Mouse (Mus musculus): Measurements from ENCODE around the gene Oxgr1. TPM values are rescaled to one million over a fixed set of nuclear protein-coding genes. Genes with fewer than 3 reads are reported as not detected.

Gene Oxgr1
- polyA plus RNA-seq (2014; fragmentation: Nextera tagmentation; extraction: Ambion mirVana), result not detected in 2 replicates

DNA sequence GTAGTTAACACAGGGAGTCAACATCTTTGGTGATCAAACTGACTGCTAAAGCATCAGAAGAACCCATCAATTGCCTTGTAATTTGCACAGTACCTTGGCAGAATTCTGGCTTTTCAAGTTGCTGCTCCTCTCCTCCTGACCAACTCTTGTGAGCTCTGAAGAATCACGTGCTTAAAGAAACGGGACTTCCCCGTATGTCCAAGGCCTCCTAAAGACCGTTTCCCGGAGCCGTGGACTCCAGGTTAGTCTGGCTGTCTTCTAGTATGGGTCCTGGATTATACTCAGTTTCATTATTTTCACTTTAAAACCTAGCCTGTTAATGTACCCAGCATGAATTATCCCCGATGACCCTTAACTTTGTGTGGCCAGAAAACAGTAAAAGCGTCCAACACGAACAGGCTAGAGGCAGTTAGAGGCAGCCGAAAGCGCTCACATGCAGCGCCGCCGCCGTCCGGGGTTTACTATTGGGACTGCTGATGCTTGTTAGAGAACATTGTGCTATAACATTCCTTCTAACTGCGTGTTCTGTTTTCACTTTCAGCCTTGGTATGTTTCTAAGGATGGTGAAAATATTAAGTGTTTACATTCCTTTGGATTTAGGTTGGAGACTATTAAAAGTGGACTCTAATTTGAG, at the start of gene Oxgr1:
Gene Oxgr1, minus strand, starts transcription at position 249 of the 634 bp plus-strand sequence.
- WGBS, result 94% methylated on average over 17 of the region's 17 CpGs
- DNase-seq (ENCODE audit: low spot score), result no peak
- Histone ChIP-seq H3K9ac (no peak within 1 kb of the TSS), H3K27me3 (ENCODE audit: control insufficient read depth, insufficient read depth, low read length) (no peaks in the 10 kb centered on the region), H3K27ac (no peak within 1 kb of the TSS), H3K9me3 (ENCODE audit: control insufficient read depth, low read length) (no peaks in the 10 kb centered on the region), H3K4me1 (replicated peaks; ENCODE audit: control insufficient read depth, insufficient read depth, low read length) (no peaks in the 10 kb centered on the region), H3K4me3 (replicated peaks; ENCODE audit: low read length) (no peak within 1 kb of the TSS), H3K36me3 (replicated peaks; ENCODE audit: control insufficient read depth, insufficient read depth) (no peaks in the 10 kb centered on the region), H3K4me2 (replicated peaks) (no peak within 1 kb of the TSS)
- ATAC-seq (ENCODE audit: low FRiP score), result no peak

DNA sequence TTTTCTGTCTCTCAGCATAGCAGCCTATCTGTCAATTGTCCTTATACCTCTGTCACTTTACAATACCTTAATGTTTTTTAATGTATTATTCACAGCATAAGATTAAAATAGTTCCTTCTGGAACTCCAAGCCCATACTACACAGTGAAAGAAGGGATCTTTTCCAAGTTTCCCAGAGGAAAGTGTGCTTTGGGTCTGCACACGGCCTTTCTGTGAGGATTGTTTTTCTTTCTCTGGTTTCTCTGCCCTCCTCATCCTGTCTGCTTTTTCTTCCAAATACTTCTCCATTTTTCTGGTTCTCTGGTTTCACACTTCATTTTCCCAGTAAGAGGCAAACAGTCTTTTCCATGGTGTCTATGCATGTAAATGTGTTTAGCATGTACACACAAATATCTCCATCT, 48.2 kb upstream of the Oxgr1 start:
- no peak overlapping the region for H3K27ac ChIP-seq
- ATAC-seq (ENCODE audit: low FRiP score), result no peak
- no peaks in the 10 kb centered on the region for H3K27me3 ChIP-seq (ENCODE audit: control insufficient read depth, insufficient read depth, low read length)
- DNase-seq (ENCODE audit: low spot score), result no peak
- H3K4me2 ChIP-seq (replicated peaks), result no peak overlapping the region
- no peaks in the 10 kb centered on the region; the same call in 1 of the 2 replicates for H3K4me1 ChIP-seq (replicated peaks; ENCODE audit: control insufficient read depth, insufficient read depth, low read length)
- H3K36me3 ChIP-seq (replicated peaks; ENCODE audit: control insufficient read depth, insufficient read depth), result no peaks in the 10 kb centered on the region
- H3K9me3 ChIP-seq (ENCODE audit: control insufficient read depth, low read length), result no peaks in the 10 kb centered on the region
- no peak overlapping the region for H3K4me3 ChIP-seq (replicated peaks; ENCODE audit: low read length)
- no peak overlapping the region for H3K9ac ChIP-seq
- 70% methylated on average over 1 of the region's 1 CpGs for WGBS

DNA sequence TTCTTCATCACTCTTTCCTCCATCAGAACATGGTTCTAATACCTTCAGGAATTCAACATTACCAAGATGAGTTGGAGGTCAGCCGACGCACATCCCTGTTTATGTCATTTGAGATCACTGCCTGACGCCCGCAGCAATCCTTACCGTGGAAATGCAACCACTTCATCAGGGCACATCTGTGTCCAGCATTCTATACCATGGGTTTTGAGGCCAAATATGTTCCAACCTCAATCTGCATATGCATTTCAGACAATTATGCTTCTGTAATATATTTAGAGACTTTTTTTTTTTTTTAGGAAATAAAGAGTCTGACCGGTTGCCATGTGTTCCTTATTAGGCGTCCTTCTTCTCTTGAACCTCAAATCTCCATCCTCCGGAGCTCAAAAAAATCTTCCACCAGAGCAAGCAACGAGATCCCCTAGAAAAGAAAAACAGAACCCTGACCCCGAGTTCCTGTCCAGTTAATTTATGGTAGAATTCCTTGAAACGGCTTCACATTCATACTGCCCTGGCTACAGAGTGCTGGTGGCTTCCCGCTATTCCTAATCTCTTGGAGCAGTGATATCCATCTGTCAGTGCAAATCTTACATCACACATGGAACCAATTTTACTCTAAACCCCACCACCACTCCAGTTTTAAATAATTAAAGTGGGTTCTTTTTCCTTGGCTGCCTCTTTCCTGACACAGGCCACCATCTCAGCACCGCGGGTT, 47.6 kb upstream of the Oxgr1 start:
- Histone ChIP-seq H3K4me3 (replicated peaks; ENCODE audit: low read length) (no peak overlapping the region), H3K27me3 (ENCODE audit: control insufficient read depth, insufficient read depth, low read length) (no peaks in the 10 kb centered on the region), H3K36me3 (replicated peaks; ENCODE audit: control insufficient read depth, insufficient read depth) (no peaks in the 10 kb centered on the region), H3K4me1 (replicated peaks; ENCODE audit: control insufficient read depth, insufficient read depth, low read length) (no peaks in the 10 kb centered on the region; the same call in 1 of the 2 replicates), H3K9me3 (ENCODE audit: control insufficient read depth, low read length) (no peaks in the 10 kb centered on the region), H3K9ac (no peak overlapping the region), H3K27ac (no peak overlapping the region), H3K4me2 (replicated peaks) (no peak overlapping the region)
- WGBS, result 86% methylated on average over 14 of the region's 14 CpGs
- ATAC-seq (ENCODE audit: low FRiP score), result no peak
- no peak for DNase-seq (ENCODE audit: low spot score)

DNA sequence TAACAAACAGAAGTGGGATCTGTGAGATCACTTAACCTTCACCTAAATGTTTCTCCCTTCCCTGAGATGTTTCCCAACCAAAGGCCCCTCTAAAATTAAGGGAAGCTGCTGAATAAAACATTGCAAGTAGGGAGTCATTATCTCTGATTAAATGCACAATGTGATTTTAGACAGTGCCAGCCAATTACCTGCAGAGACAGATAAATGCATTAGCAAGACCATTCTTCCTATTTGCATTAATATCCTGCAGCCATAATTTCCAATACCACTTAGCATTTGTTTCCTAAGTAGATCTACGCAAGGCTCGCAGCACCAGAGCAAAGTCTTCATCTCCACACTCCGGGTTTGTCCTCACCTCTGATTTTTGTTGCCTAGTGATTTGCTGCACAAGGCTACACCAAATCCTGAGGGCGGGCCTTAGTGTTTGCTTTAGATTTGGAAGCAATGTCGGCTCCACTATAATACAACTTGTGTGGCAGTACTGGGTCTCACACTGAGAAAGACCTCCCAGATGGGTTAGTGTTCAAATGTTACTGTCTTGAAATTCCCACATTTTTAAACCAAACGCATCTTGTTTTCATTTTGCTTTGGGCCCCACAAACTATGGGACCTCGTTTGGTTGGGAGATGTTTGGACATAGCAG, 46.9 kb upstream of the Oxgr1 start:
- Histone ChIP-seq H3K27me3 (ENCODE audit: control insufficient read depth, insufficient read depth, low read length) (no peaks in the 10 kb centered on the region), H3K4me1 (replicated peaks; ENCODE audit: control insufficient read depth, insufficient read depth, low read length) (no peaks in the 10 kb centered on the region; the same call in 1 of the 2 replicates), H3K9ac (no peak overlapping the region), H3K36me3 (replicated peaks; ENCODE audit: control insufficient read depth, insufficient read depth) (no peaks in the 10 kb centered on the region), H3K27ac (no peak overlapping the region), H3K4me3 (replicated peaks; ENCODE audit: low read length) (no peak overlapping the region), H3K9me3 (ENCODE audit: control insufficient read depth, low read length) (no peaks in the 10 kb centered on the region), H3K4me2 (replicated peaks) (no peak overlapping the region)
- no peak for ATAC-seq (ENCODE audit: low FRiP score)
- WGBS, result 79% methylated on average over 7 of the region's 7 CpGs
- no peak for DNase-seq (ENCODE audit: low spot score)

DNA sequence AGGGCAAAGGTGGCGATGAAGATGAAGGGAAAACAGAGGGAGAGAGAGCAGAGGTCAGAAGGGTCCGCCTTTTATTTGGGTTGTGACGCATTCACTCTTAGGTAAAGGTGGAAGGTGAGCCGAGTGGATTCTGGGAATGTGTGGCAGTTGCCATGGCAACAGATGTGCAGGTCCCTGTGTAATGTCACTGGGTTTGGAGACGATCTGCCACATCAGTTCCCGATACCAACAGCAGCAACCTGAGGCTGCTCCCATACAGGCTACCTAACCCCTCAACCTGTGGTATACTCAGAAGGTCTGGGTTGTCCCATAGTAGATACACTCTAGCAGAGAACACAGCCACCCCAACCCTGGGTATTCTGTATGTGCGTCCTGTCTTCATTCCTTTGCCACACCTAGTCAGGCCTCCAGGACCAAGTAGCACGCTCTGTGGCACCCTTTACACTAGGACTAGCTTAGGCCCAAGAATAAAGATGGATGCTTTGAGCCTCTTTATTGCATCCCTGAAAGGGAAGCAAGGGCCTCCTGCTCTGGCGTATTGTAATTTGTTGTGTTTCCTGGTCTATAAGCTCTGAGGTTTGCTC, 41.9 kb upstream of the Oxgr1 start:
- Histone ChIP-seq H3K4me2 (replicated peaks) (no peak overlapping the region), H3K36me3 (replicated peaks; ENCODE audit: control insufficient read depth, insufficient read depth) (no peaks in the 10 kb centered on the region), H3K9me3 (ENCODE audit: control insufficient read depth, low read length) (no peaks in the 10 kb centered on the region), H3K27ac (no peak overlapping the region), H3K27me3 (ENCODE audit: control insufficient read depth, insufficient read depth, low read length) (no peaks in the 10 kb centered on the region), H3K4me3 (replicated peaks; ENCODE audit: low read length) (no peak overlapping the region), H3K4me1 (replicated peaks; ENCODE audit: control insufficient read depth, insufficient read depth, low read length) (no peaks in the 10 kb centered on the region; the same call in 1 of the 2 replicates), H3K9ac (no peak overlapping the region)
- 81% methylated on average over 9 of the region's 9 CpGs for WGBS
- ATAC-seq (ENCODE audit: low FRiP score), result no peak
- no peak for DNase-seq (ENCODE audit: low spot score)

DNA sequence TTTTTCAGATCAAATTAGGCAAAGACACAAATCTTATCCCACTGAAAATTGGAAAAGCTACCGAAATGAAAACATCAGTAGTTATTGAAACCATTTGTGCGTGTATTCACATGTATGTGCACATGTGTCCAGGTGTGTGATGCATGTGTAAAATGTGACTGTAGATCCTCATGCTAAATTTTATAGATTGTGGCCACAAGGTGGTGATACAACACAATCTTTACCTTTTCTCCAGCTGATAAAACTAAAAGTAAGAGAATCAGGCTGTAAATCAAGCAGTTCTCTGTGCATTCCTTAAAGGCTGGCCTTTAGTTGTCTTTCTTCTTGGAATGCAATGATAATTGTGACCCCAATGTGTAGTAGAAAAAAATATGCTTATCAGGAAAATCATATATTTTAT, 34.0 kb upstream of the Oxgr1 start:
- H3K9ac ChIP-seq, result no peak overlapping the region
- H3K27ac ChIP-seq, result no peak overlapping the region
- no peak overlapping the region for H3K4me2 ChIP-seq (replicated peaks)
- ATAC-seq (ENCODE audit: low FRiP score) (no peak), DNase-seq (ENCODE audit: low spot score) (peak; percentile 85)
- WGBS, result 57% methylated on average over 2 of the region's 2 CpGs
- no peaks in the 10 kb centered on the region for H3K9me3 ChIP-seq (ENCODE audit: control insufficient read depth, low read length)
- H3K4me1 ChIP-seq (replicated peaks; ENCODE audit: control insufficient read depth, insufficient read depth, low read length), result no peaks in the 10 kb centered on the region
- no peak overlapping the region for H3K4me3 ChIP-seq (replicated peaks; ENCODE audit: low read length)
- no peaks in the 10 kb centered on the region for H3K36me3 ChIP-seq (replicated peaks; ENCODE audit: control insufficient read depth, insufficient read depth)
- no peaks in the 10 kb centered on the region for H3K27me3 ChIP-seq (ENCODE audit: control insufficient read depth, insufficient read depth, low read length)

DNA sequence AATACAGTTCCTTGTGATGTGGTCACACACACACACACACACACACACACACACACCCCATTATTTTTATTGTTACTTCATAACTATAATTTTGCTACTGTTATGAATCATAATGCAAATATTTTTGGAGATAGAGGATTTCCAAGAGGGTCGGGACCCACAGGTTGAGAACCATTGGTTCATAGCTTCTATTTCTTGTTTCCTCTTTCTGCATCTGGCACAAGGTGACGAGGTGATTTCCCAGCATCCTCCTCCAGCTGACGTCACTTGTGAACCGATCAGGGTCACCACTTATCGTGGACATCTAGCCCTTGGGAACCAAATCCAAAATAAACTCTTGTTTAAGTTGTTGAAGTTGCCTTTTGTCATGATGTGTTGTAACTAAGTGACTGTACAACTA, 33.5 kb upstream of the Oxgr1 start:
- H3K27ac ChIP-seq, result no peak overlapping the region

DNA sequence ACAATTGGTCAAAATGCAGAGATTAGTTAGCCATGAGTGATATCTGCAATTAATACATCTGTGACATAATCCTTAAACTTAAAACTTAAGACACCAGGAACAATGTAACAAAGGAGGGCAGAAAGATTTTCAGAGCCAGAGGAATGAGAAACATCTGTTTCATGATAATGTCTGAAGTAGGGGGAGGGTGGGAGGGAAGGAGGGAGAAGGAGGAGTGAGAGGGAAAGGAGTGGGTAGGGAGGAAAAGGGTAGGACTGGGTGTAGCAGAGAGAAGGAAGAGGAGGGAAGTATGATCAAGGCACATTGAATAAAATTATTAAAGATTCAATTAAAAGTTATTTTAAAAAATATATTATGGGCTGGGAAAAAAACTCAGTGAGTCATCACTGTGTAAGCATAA, 32.0 kb upstream of the Oxgr1 start:
- ATAC-seq (ENCODE audit: low FRiP score) (no peak), DNase-seq (ENCODE audit: low spot score) (no peak)
- H3K9me3 ChIP-seq (ENCODE audit: control insufficient read depth, low read length), result no peaks in the 10 kb centered on the region
- no peaks in the 10 kb centered on the region for H3K4me1 ChIP-seq (replicated peaks; ENCODE audit: control insufficient read depth, insufficient read depth, low read length)
- H3K27ac ChIP-seq, result no peak overlapping the region
- no peak overlapping the region for H3K4me3 ChIP-seq (replicated peaks; ENCODE audit: low read length)
- no peak overlapping the region for H3K9ac ChIP-seq
- no peaks in the 10 kb centered on the region for H3K36me3 ChIP-seq (replicated peaks; ENCODE audit: control insufficient read depth, insufficient read depth)
- H3K27me3 ChIP-seq (ENCODE audit: control insufficient read depth, insufficient read depth, low read length), result no peaks in the 10 kb centered on the region
- no peak overlapping the region for H3K4me2 ChIP-seq (replicated peaks)

More for the DNA sequence above, 33.5 kb upstream of the Oxgr1 start:
- Histone ChIP-seq H3K9ac (no peak overlapping the region), H3K4me1 (replicated peaks; ENCODE audit: control insufficient read depth, insufficient read depth, low read length) (no peaks in the 10 kb centered on the region), H3K4me3 (replicated peaks; ENCODE audit: low read length) (no peak overlapping the region), H3K9me3 (ENCODE audit: control insufficient read depth, low read length) (no peaks in the 10 kb centered on the region), H3K36me3 (replicated peaks; ENCODE audit: control insufficient read depth, insufficient read depth) (no peaks in the 10 kb centered on the region), H3K4me2 (replicated peaks) (no peak overlapping the region), H3K27me3 (ENCODE audit: control insufficient read depth, insufficient read depth, low read length) (no peaks in the 10 kb centered on the region)
- DNase-seq (ENCODE audit: low spot score) (no peak), ATAC-seq (ENCODE audit: low FRiP score) (no peak)
- 86% methylated on average over 5 of the region's 5 CpGs for WGBS

DNA sequence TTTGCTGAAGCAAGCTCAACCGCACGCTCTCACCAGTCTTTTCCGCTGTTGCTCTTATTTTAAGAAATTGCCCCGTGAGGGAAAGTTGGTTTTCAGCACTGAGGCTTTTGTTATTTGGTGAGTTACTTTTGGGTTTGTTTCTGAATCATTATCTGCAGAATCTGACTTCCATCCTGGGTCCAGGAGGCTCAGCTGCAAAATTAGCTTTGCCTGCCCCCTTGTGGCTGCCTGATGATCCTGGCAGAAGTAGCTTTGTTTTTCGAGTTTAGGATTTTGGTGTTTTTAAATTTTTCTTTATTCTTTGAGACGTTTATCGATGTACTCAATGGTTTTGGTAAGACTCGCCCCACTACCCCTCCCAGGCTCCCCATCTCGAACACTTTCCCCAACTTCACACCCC, 18.9 kb upstream of the Oxgr1 start:
- no peaks in the 10 kb centered on the region for H3K27me3 ChIP-seq (ENCODE audit: control insufficient read depth, insufficient read depth, low read length)
- ATAC-seq (ENCODE audit: low FRiP score), result no peak
- WGBS, result 69% methylated on average over 9 of the region's 9 CpGs

More for the DNA sequence above, 18.9 kb upstream of the Oxgr1 start:
- no peak overlapping the region for H3K27ac ChIP-seq
- H3K4me3 ChIP-seq (replicated peaks; ENCODE audit: low read length), result no peak overlapping the region
- H3K4me2 ChIP-seq (replicated peaks), result no peak overlapping the region
- no peak overlapping the region for H3K9ac ChIP-seq
- no peaks in the 10 kb centered on the region for H3K9me3 ChIP-seq (ENCODE audit: control insufficient read depth, low read length)
- no peaks in the 10 kb centered on the region for H3K4me1 ChIP-seq (replicated peaks; ENCODE audit: control insufficient read depth, insufficient read depth, low read length)
- no peaks in the 10 kb centered on the region for H3K36me3 ChIP-seq (replicated peaks; ENCODE audit: control insufficient read depth, insufficient read depth)
- DNase-seq (ENCODE audit: low spot score), result peak; percentile 82
